ENCODE assay signal across 10 mouse cellular contexts in genomic region chr3:96159820-96160219, GRCm38 (mm10). TPM values are rescaled to one million over a fixed set of nuclear protein-coding genes. Genes with fewer than 3 reads are reported as not detected.
DNase-seq lines count a peak whose midpoint lies in the region; ATAC-seq and TF ChIP-seq lines count a peak whose summit lies in the region.
"Had no signal": no experiment of that assay in that cellular context is flagged by ENCODE, and none has a peak within 500 bp of the region (broad histone marks: within the 10 kb centered on the region; RNA-seq: fewer than 3 reads in every experiment).

No protein-coding gene starts in this region.

- H3K36me3 ChIP-seq in liver, adult 2 months (ENCODE audit: control insufficient read depth, insufficient read depth, low read length), result no peaks in the 10 kb centered on the region
- peaks cover 16% of the 10 kb centered on the region for H3K36me3 ChIP-seq in kidney, embryonic 16.5 days (ENCODE audit: insufficient read depth, low read length)

- no peak for DNase-seq in gastrocnemius, adult 2 months
- no peak for DNase-seq in gastrocnemius, adult 18-20 months (ENCODE audit: low spot score)
- peak; percentile 18 for DNase-seq in liver, adult 2 months (ENCODE audit: extremely low read depth, low read depth, low spot score)
- DNase-seq in liver, result no peak
- DNase-seq in spleen, postnatal 14 days (ENCODE audit: low spot score in 2 of 2), result no peak
- DNase-seq in adrenal gland, postnatal 10 days, result no peak
- DNase-seq: B cell, adult 2 months had no signal

- 42% methylated on average over 4 of the region's 4 CpGs for WGBS in liver, adult 2 months
- WGBS in kidney, embryonic 16.5 days, result 71% methylated on average over 4 of the region's 4 CpGs
- WGBS in olfactory bulb, adult 2 months, result 57% methylated on average over 4 of the region's 4 CpGs

- ATAC-seq in kidney, embryonic 16.5 days (ENCODE audit: low FRiP score, low TSS enrichment), result no peak

- H3K79me2 ChIP-seq in liver, adult 2 months (ENCODE audit: control insufficient read depth, insufficient read depth, low read length), result no peaks in the 10 kb centered on the region

- intact Hi-C loops in gastrocnemius, adult 2 months (cut with DNase I), result no loop called here

- H3K27ac ChIP-seq in gastrocnemius, adult 2 months, result peak overlapping the region; percentile 88
- no peak overlapping the region for H3K27ac ChIP-seq in liver, adult 2 months (replicated peaks; ENCODE audit: insufficient read depth, low read depth, low read length)
- H3K27ac ChIP-seq in kidney, embryonic 16.5 days (ENCODE audit: low read length), result peak overlapping the region; percentile 96
- peak overlapping the region; percentile 98 for H3K27ac ChIP-seq in olfactory bulb, adult 2 months (ENCODE audit: insufficient read depth, low read depth, low read length)
- H3K27ac ChIP-seq: neural tube, embryonic 13.5 days had no signal

- peak overlapping the region; percentile 83 for H3K4me2 ChIP-seq in kidney, embryonic 16.5 days (replicated peaks; ENCODE audit: low read depth, low read length)

- H3K4me1 ChIP-seq in liver, adult 2 months (ENCODE audit: control insufficient read depth, insufficient read depth, low read length), result peaks cover 8% of the 10 kb centered on the region
- H3K4me1 ChIP-seq in kidney, embryonic 16.5 days (ENCODE audit: insufficient read depth, low read length), result peaks cover 26% of the 10 kb centered on the region
- peaks cover 19% of the 10 kb centered on the region for H3K4me1 ChIP-seq in olfactory bulb, adult 2 months (ENCODE audit: control insufficient read depth, insufficient read depth, low read length)

- H3K4me3 ChIP-seq in gastrocnemius, adult 2 months, result peak overlapping the region; percentile 77
- no peak overlapping the region for H3K4me3 ChIP-seq in liver, adult 2 months (ENCODE audit: insufficient read depth, low read depth, low read length)
- no peak overlapping the region for H3K4me3 ChIP-seq in kidney, embryonic 16.5 days (ENCODE audit: low read length)
- no peak overlapping the region for H3K4me3 ChIP-seq in olfactory bulb, adult 2 months (ENCODE audit: insufficient read depth, low read depth, low read length)
- H3K4me3 ChIP-seq: neural tube, embryonic 13.5 days had no signal

- no peak for TF ChIP-seq CTCF in gastrocnemius, adult 2 months (IDR thresholded peaks at IDR 0.05)
- TF ChIP-seq CTCF in liver, adult 2 months (IDR thresholded peaks at IDR 0.05; ENCODE audit: low read depth, low read length), result no peak
- TF ChIP-seq CTCF in olfactory bulb, adult 2 months (IDR thresholded peaks at IDR 0.05; ENCODE audit: insufficient read depth, low read depth, low read length), result no peak

- H3K27me3 ChIP-seq in liver, adult 2 months (ENCODE audit: control insufficient read depth, insufficient read depth, low read length), result no peaks in the 10 kb centered on the region
- H3K27me3 ChIP-seq in kidney, embryonic 16.5 days (ENCODE audit: insufficient read depth, low read length), result no peaks in the 10 kb centered on the region
- H3K27me3 ChIP-seq: neural tube, embryonic 13.5 days had no signal

- TF ChIP-seq POLR2A in liver, adult 2 months (IDR thresholded peaks at IDR 0.05; ENCODE audit: extremely low read depth, insufficient read depth, low read length), result no peak
- TF ChIP-seq POLR2A in olfactory bulb, adult 2 months (IDR thresholded peaks at IDR 0.05; ENCODE audit: insufficient read depth, low read depth, low read length), result no peak

- no peaks in the 10 kb centered on the region for H3K9me3 ChIP-seq in kidney, embryonic 16.5 days (ENCODE audit: low read length)
- H3K9me3 ChIP-seq: neural tube, embryonic 13.5 days had no signal

- H3K9ac ChIP-seq in liver, adult 2 months (ENCODE audit: low read depth, low read length), result no peak overlapping the region
- H3K9ac ChIP-seq in kidney, embryonic 16.5 days (replicated peaks; ENCODE audit: low read length), result 0 out of 2 replicates have a peak overlapping the region, but pooled peaks have one; percentile 79
- H3K9ac ChIP-seq: neural tube, embryonic 13.5 days had no signal

RNA-seq across cellular contexts. Expression of gene Mtmr11, which starts 2.0 kb away (rescaled TPM):
- 1 to 10 TPM; 1.9 to 2.5 TPM for total RNA-seq in gastrocnemius, adult 2 months (2021)
- 1 to 10 TPM; 2.0 to 3.1 TPM for total RNA-seq in gastrocnemius, adult 18-20 months (2021)
- 1.2 and 1.4 TPM in 2 replicates for total RNA-seq in liver, adult 2 months (2014; rRNA removed)
- polyA plus RNA-seq in liver, adult 2 months (2012; rRNA removed), result 1.1 and 2.8 TPM in 2 replicates
- polyA plus RNA-seq in kidney, embryonic 16.5 days (2015; fragmentation: Nextera tagmentation; extraction: Ambion mirVana), result 26.3 and 30.8 TPM in 2 replicates
- polyA plus RNA-seq in olfactory bulb, adult 2 months (2012; ENCODE audit: insufficient read depth, insufficient read length, low replicate concordance, missing spikeins), result not detected in 2 replicates
- total RNA-seq in adrenal gland, postnatal 10 days (2021), result 10 to 100 TPM; 13.0 to 17.1 TPM

RNA-seq across cellular contexts. Expression of gene Sf3b4, which starts 12.3 kb away (rescaled TPM):
- 10 to 100 TPM; 11.0 to 11.7 TPM for total RNA-seq in gastrocnemius, adult 2 months (2021)
- total RNA-seq in gastrocnemius, adult 18-20 months (2021), result 10 to 100 TPM; 12.1 to 14.4 TPM
- 2.7 and 5.2 TPM in 2 replicates for total RNA-seq in liver, adult 2 months (2014; rRNA removed)
- 23.5 and 29.7 TPM in 2 replicates for polyA plus RNA-seq in liver, adult 2 months (2012; rRNA removed)
- polyA plus RNA-seq in kidney, embryonic 16.5 days (2015; fragmentation: Nextera tagmentation; extraction: Ambion mirVana), result 186 and 199 TPM in 2 replicates
- not detected in 2 replicates for polyA plus RNA-seq in olfactory bulb, adult 2 months (2012; ENCODE audit: insufficient read depth, insufficient read length, low replicate concordance, missing spikeins)
- 10 to 100 TPM; 50.4 to 50.9 TPM for total RNA-seq in adrenal gland, postnatal 10 days (2021)

RNA-seq across cellular contexts. Expression of gene Sv2a, which starts 21.1 kb away (rescaled TPM):
- total RNA-seq in gastrocnemius, adult 2 months (2021), result under 1 TPM; 0.25 to 0.26 TPM
- total RNA-seq in gastrocnemius, adult 18-20 months (2021), result under 1 TPM; 0.17 to 0.21 TPM
- total RNA-seq in liver, adult 2 months (2014; rRNA removed), result under 0.01 and 0.07 TPM in 2 replicates
- 0.04 and 0.66 TPM in 2 replicates for polyA plus RNA-seq in liver, adult 2 months (2012; rRNA removed)
- 5.1 TPM in 2 replicates for polyA plus RNA-seq in kidney, embryonic 16.5 days (2015; fragmentation: Nextera tagmentation; extraction: Ambion mirVana)
- polyA plus RNA-seq in olfactory bulb, adult 2 months (2012; ENCODE audit: insufficient read depth, insufficient read length, low replicate concordance, missing spikeins), result 106 TPM in 1 of 2 replicates, not detected in the other
- 10 to 100 TPM in 1 of 2 experiments, 1 to 10 TPM in 1; 9.5 to 14.2 TPM for total RNA-seq in adrenal gland, postnatal 10 days (2021)

RNA-seq across cellular contexts. Expression of gene Otud7b, which starts 55.5 kb away (rescaled TPM):
- 10 to 100 TPM; 54.6 to 58.3 TPM for total RNA-seq in gastrocnemius, adult 2 months (2021)
- total RNA-seq in gastrocnemius, adult 18-20 months (2021), result 10 to 100 TPM; 57.4 to 58.2 TPM
- 8.9 and 11.9 TPM in 2 replicates for total RNA-seq in liver, adult 2 months (2014; rRNA removed)
- polyA plus RNA-seq in liver, adult 2 months (2012; rRNA removed), result 5.9 and 6.8 TPM in 2 replicates
- 14.9 and 18.1 TPM in 2 replicates for polyA plus RNA-seq in kidney, embryonic 16.5 days (2015; fragmentation: Nextera tagmentation; extraction: Ambion mirVana)
- polyA plus RNA-seq in olfactory bulb, adult 2 months (2012; ENCODE audit: insufficient read depth, insufficient read length, low replicate concordance, missing spikeins), result not detected in 2 replicates
- 10 to 100 TPM; 32.3 to 33.4 TPM for total RNA-seq in adrenal gland, postnatal 10 days (2021)

RNA-seq across cellular contexts. Expression of gene Bola1, which starts 59.7 kb away (rescaled TPM):
- 10 to 100 TPM; 24.5 to 29.3 TPM for total RNA-seq in gastrocnemius, adult 2 months (2021)
- 10 to 100 TPM; 27.8 to 31.6 TPM for total RNA-seq in gastrocnemius, adult 18-20 months (2021)
- total RNA-seq in liver, adult 2 months (2014; rRNA removed), result 68.7 and 74.7 TPM in 2 replicates
- polyA plus RNA-seq in liver, adult 2 months (2012; rRNA removed), result 44.0 and 56.0 TPM in 2 replicates
- polyA plus RNA-seq in kidney, embryonic 16.5 days (2015; fragmentation: Nextera tagmentation; extraction: Ambion mirVana), result 50.1 and 51.3 TPM in 2 replicates
- not detected in 2 replicates for polyA plus RNA-seq in olfactory bulb, adult 2 months (2012; ENCODE audit: insufficient read depth, insufficient read length, low replicate concordance, missing spikeins)
- 10 to 100 TPM; 28.6 to 31.3 TPM for total RNA-seq in adrenal gland, postnatal 10 days (2021)
